Mouse (Mus musculus) heart, embryonic 14.5 days (tissue): ENCODE measurements around the gene Dis3l. TPM values are rescaled to one million over a fixed set of nuclear protein-coding genes. Genes with fewer than 3 reads are reported as not detected.
"Not testable (repeated sequence)": the region's sequence is repeated elsewhere in the genome, so short reads cannot be mapped to it uniquely, and the experiment has no call there.

Source experiments
- ATAC-seq: fragments of 200-750 bp; cut with Nextera tagmentation; 2 replicates; pipeline ENCODE4 v1.8.0; 2017; ENCODE audit warnings: low read depth, moderate TSS enrichment; ENCODE audit not compliant: insufficient number of reproducible peaks, insufficient read depth, low FRiP score
- H3K27ac ChIP-seq, 2 experiments: fragments of 200-500 bp in 1 of 2; fragments of 300-500 bp in 1 of 2; sonication (generic) in 1 of 2; replicated peaks in 1 of 2; 2 replicates each; pipeline ENCODE4 v1.5.1; 2012 to 2014; ENCODE audit warnings: low read depth in 2 of 2, low read length in 2 of 2, control low read depth in 1 of 2, mild to moderate bottlenecking in 1 of 2, mixed read lengths in 1 of 2; ENCODE audit not compliant: control insufficient read depth in 1 of 2, insufficient read depth in 1 of 2
- H3K27me3 ChIP-seq: fragments of 300-500 bp; sonication (generic); 2 replicates; pipeline ENCODE4 v1.6.1; 2014; ENCODE audit warnings: mild to moderate bottlenecking, low read length, control low read depth; ENCODE audit not compliant: control insufficient read depth, insufficient read depth
- H3K36me3 ChIP-seq: fragments of 300-500 bp; sonication (generic); 2 replicates; pipeline ENCODE4 v1.6.1; 2014; ENCODE audit warnings: mild to moderate bottlenecking, control low read depth, low read length, mixed read lengths; ENCODE audit not compliant: control insufficient read depth, insufficient read depth
- H3K4me1 ChIP-seq, 2 experiments: fragments of 200-500 bp in 1 of 2; fragments of 300-500 bp in 1 of 2; sonication (generic) in 1 of 2; 2 replicates each; pipeline ENCODE4 v1.6.1; 2012 to 2014; ENCODE audit warnings: low read length in 2 of 2, control low read depth in 1 of 2, mixed read lengths in 1 of 2; ENCODE audit not compliant: control insufficient read depth in 2 of 2, insufficient read depth in 2 of 2
- H3K4me2 ChIP-seq: fragments of 300-500 bp; sonication (generic); 2 replicates; pipeline ENCODE4 v1.6.1; 2014; ENCODE audit warnings: mild to moderate bottlenecking, low read length
- H3K4me3 ChIP-seq, 2 experiments: fragments of 200-500 bp in 1 of 2; fragments of 300-500 bp in 1 of 2; sonication (generic) in 1 of 2; 2 replicates each; pipeline ENCODE4 v1.5.1; 2012 to 2014; ENCODE audit warnings: low read length in 2 of 2, mild to moderate bottlenecking in 2 of 2, control low read depth in 1 of 2, low read depth in 1 of 2, moderate library complexity in 1 of 2; ENCODE audit not compliant: control insufficient read depth in 1 of 2, insufficient read depth in 1 of 2
- H3K9ac ChIP-seq: fragments of 300-500 bp; sonication (generic); 2 replicates; pipeline ENCODE4 v1.6.1; 2014; ENCODE audit warnings: mild to moderate bottlenecking, low read length
- H3K9me3 ChIP-seq: fragments of 300-500 bp; sonication (generic); 2 replicates; pipeline ENCODE4 v1.6.1; 2016; ENCODE audit warnings: low read length, control low read depth; ENCODE audit not compliant: control insufficient read depth
- WGBS: fragments of 180-500 bp; shearing (Covaris S2); extraction: QIAGEN DNeasy Blood & Tissue Kit; methylation state at CpG from one replicate; pipeline ENCODE4 v1.1.7; 2014; 5-methylcytosine and 5-hydroxymethylcytosine counted together
- polyA plus RNA-seq: library from polyadenylated mRNA; unstranded; fragments of >200 nt; fragmentation: Nextera tagmentation; extraction: Ambion mirVana; gene quantifications from 2 replicates; pipeline ENCODE4 v1.2.1, GENCODE M21; 2014

Gene Dis3l
- polyA plus RNA-seq, 1 experiment from 2014 or later = 19.3 TPM

GRCm38 (mm10) chr9:64314696-64315095 lies 26.4 kb downstream of the Dis3l start:
- WGBS = 93% methylated on average over 6 of the region's 6 CpGs
- no peak overlapping the region for H3K4me3 ChIP-seq
- no peaks in the 10 kb centered on the region; a peak in 1 of 4 replicates for H3K4me1 ChIP-seq
- H3K27ac ChIP-seq = no peak overlapping the region
- H3K27me3 ChIP-seq = no peaks in the 10 kb centered on the region
- ATAC-seq = no peak
- no peak overlapping the region for H3K4me2 ChIP-seq
- no peaks in the 10 kb centered on the region for H3K9me3 ChIP-seq
- H3K9ac ChIP-seq = no peak overlapping the region
- H3K36me3 ChIP-seq = peaks cover 79% of the 10 kb centered on the region

DNA sequence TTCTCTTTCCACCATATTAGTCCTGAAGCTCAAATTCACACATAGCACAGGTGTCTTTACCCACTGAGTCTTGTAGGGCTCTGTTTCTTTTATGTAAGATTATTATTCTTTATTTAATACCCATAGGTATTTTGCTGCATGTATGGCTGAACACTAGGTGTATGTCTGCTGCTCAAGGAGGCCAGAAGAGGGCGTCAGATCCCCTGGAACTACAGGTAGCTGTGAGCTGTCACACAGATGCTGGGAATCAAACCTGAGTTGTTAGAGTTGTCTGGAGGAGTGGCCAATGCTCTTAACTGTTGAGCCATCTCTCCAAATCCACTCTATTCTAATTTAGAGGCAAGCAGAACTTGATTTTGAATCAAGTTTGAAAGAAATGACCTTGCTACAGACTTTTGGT lies 29.0 kb downstream of the Dis3l start:
- WGBS = 38% methylated on average over 1 of the region's 1 CpGs
- H3K9ac ChIP-seq = no peak overlapping the region
- H3K4me3 ChIP-seq = no peak overlapping the region
- no peak overlapping the region for H3K4me2 ChIP-seq
- no peak for ATAC-seq
- H3K4me1 ChIP-seq = no peaks in the 10 kb centered on the region; a peak in 1 of 4 replicates
- peaks cover 76% of the 10 kb centered on the region for H3K36me3 ChIP-seq
- no peak overlapping the region for H3K27ac ChIP-seq
- H3K9me3 ChIP-seq = no peaks in the 10 kb centered on the region
- H3K27me3 ChIP-seq = no peaks in the 10 kb centered on the region

- no peak overlapping the region for H3K27ac ChIP-seq
- no peak overlapping the region for H3K4me2 ChIP-seq
- no peaks in the 10 kb centered on the region for H3K9me3 ChIP-seq
- 71% methylated on average over 16 of the region's 16 CpGs for WGBS
- H3K9ac ChIP-seq = no peak overlapping the region
- no peaks in the 10 kb centered on the region for H3K27me3 ChIP-seq
- H3K36me3 ChIP-seq = peaks cover 78% of the 10 kb centered on the region
- no peak for ATAC-seq
- H3K4me3 ChIP-seq = no peak overlapping the region
- no peaks in the 10 kb centered on the region; a peak in 1 of 4 replicates for H3K4me1 ChIP-seq
Measured at GRCm38 (mm10) chr9:64310996-64311785, 29.9 kb downstream of the Dis3l start.

DNA sequence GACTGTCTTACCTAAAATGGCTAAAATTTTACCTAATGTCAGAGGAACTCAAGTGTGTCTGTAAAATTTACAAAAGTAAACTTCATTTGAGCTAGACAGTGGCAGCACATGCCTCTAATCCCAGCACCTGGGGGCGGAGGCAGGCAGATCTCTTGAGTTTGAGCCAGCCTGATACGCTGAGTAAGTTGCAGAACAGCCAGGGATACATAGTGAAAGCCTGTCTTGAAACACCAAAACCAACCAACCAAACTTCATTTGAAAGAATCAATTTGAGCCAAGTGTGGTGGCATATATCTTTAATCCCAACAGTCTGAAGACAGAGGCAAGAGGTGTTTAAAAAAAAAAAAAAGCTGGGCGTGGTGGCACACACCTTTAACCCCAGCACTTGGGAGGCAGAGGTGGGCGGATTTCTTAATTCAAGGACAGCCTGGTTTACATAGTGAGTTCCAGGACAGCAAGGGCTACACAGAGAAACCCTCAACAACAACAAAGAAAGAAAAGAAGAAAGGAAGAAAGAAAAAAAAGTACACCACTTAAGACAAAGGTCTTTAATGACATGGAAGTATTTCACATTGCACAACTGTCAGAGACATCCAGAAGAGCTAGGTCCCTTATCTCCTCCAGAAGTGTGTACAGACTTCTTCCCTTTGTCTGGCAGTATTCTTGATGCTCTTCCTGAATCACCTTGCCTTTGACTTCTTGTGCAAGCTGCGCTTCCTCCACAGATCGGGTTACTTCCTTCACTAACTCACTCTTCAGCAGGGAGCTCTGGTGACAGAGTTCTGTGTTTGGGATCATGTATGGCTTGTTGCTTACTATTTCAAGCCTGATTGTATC lies 34.4 kb downstream of the Dis3l start:
- Histone ChIP-seq H3K9me3 (no peaks in the 10 kb centered on the region), H3K36me3 (peaks cover 90% of the 10 kb centered on the region), H3K4me2 (no peak overlapping the region), H3K27ac (no peak overlapping the region), H3K9ac (no peak overlapping the region), H3K27me3 (no peaks in the 10 kb centered on the region), H3K4me3 (no peak overlapping the region), H3K4me1 (no peaks in the 10 kb centered on the region)
- WGBS = 83% methylated on average over 6 of the region's 6 CpGs
- no peak for ATAC-seq

DNA sequence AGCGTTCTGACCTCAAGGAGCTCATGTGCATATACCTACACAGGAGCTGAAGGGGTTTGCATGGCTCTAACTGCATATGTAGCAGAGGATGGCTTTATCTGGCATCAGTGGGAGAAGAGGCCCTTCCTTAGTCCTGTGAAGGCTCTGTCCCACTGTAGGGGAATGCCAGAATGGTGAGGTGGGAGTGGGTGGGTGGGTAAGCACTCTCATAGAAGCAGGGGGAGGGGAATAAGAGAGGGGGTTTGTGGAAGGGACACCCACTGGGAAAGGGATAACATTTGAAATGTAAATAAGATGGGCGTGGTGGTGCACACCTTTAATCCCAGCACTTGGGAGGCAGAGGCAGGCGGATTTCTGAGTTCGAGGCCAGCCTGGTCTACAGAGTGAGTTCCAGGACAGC lies 38.0 kb downstream of the Dis3l start:
- not testable (repeated sequence) for H3K27ac ChIP-seq, H3K4me2 ChIP-seq, H3K4me1 ChIP-seq, H3K4me3 ChIP-seq, H3K9me3 ChIP-seq, H3K27me3 ChIP-seq, ATAC-seq, H3K9ac ChIP-seq
- peaks cover 88% of the 10 kb centered on the region for H3K36me3 ChIP-seq
- 84% methylated on average over 4 of the region's 4 CpGs for WGBS

- Histone ChIP-seq H3K9ac (peak overlapping the region; percentile 89), H3K27ac (0 out of 4 replicates have a peak overlapping the region, but pooled peaks of 1 of the 2 experiments have one; percentile 84), H3K4me1 (peaks cover 3 to 10% of the 10 kb centered on the region in 2 experiments; a peak in 3 of 4 replicates), H3K9me3 (no peaks in the 10 kb centered on the region), H3K4me3 (peak overlapping the region; percentile 68 to 74; a peak in 3 of 4 replicates), H3K4me2 (peak overlapping the region; percentile 72), H3K27me3 (no peaks in the 10 kb centered on the region), H3K36me3 (peaks cover 4% of the 10 kb centered on the region; the same call in 1 of the 2 replicates)
- ATAC-seq = no peak
- 53% methylated on average over 5 of the region's 5 CpGs for WGBS
Measured at GRCm38 (mm10) chr9:64282404-64282987, 58.6 kb downstream of the Dis3l start.

DNA sequence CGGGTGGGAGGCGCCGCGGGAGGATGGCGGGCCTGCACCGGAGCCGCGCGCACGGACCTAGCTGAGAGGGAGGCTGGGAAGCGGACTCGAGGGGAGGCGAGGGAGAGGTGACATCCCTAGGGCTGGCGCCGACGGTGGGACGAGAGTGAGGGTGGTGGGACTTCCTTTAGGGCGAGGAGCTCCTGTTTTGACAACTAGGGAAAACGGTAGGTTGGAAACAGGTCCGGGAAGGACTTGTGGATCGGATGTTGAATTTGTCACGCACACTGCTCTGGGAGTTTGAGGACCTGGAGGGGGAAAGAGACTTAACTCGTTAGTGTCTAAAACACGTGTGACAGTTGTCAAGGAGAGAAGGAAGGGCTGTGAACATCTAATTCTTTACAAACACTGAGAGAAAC lies 59.3 kb downstream of the Dis3l start:
- H3K36me3 ChIP-seq = peaks cover 4% of the 10 kb centered on the region; the same call in 1 of the 2 replicates

More for the DNA sequence above, 59.3 kb downstream of the Dis3l start:
- Histone ChIP-seq H3K9me3 (no peaks in the 10 kb centered on the region), H3K4me2 (peak overlapping the region; percentile 72), H3K27me3 (no peaks in the 10 kb centered on the region), H3K27ac (peak overlapping the region; percentile 84 to 85), H3K9ac (peak overlapping the region; percentile 89), H3K4me1 (peaks cover 3 to 10% of the 10 kb centered on the region in 2 experiments; a peak in 3 of 4 replicates), H3K4me3 (peak overlapping the region; percentile 68 to 74)
- ATAC-seq = peak; percentile 87
- 0% methylated on average over 24 of the region's 24 CpGs for whole genome bisulfite sequencing
